Mouse (Mus musculus) kidney, adult 2 months (tissue): ENCODE measurements around the gene Rcn3. TPM values are rescaled to one million over a fixed set of nuclear protein-coding genes. Genes with fewer than 3 reads are reported as not detected.
"Not testable (repeated sequence)": the region's sequence is repeated elsewhere in the genome, so short reads cannot be mapped to it uniquely, and the experiment has no call there.

Source experiments
- DNase-seq: peaks from one replicate; pipeline ENCODE4 v3.0.0; 2021
- H3K27ac ChIP-seq: fragments of 200-500 bp; 2 replicates; pipeline ENCODE4 v1.5.1; 2012; ENCODE audit warnings: low read depth, low read length, control low read depth, inconsistent platforms; ENCODE audit not compliant: insufficient read depth
- H3K27me3 ChIP-seq: fragments of 200-500 bp; replicated peaks from 2 replicates; pipeline ENCODE4 v1.6.1; 2012; ENCODE audit warnings: mild to moderate bottlenecking, moderate library complexity, low read length, inconsistent platforms; ENCODE audit not compliant: control insufficient read depth, insufficient read depth
- H3K36me3 ChIP-seq: fragments of 200-500 bp; 2 replicates; pipeline ENCODE4 v1.6.1; 2012; ENCODE audit warnings: mild to moderate bottlenecking, moderate library complexity, low read length, inconsistent platforms; ENCODE audit not compliant: control insufficient read depth, insufficient read depth
- H3K4me1 ChIP-seq: fragments of 200-500 bp; 2 replicates; pipeline ENCODE4 v1.6.1; 2011; ENCODE audit warnings: low read length; ENCODE audit not compliant: control insufficient read depth, insufficient read depth
- H3K4me3 ChIP-seq: fragments of 200-500 bp; 2 replicates; pipeline ENCODE4 v1.5.1; 2011; ENCODE audit warnings: mild to moderate bottlenecking, low read depth, low read length, control low read depth; ENCODE audit not compliant: insufficient read depth
- CTCF ChIP-seq: fragments of 200-500 bp; conservative IDR thresholded peaks from 2 replicates; pipeline ENCODE4 v1.5.1; 2011; ENCODE audit warnings: low read depth, mild to moderate bottlenecking, control low read depth, low read length, moderate library complexity, mixed read lengths; ENCODE audit not compliant: insufficient read depth, insufficient read length
- POLR2A ChIP-seq: fragments of 200-500 bp; IDR thresholded peaks from one replicate; pipeline ENCODE4 v1.6.1; 2011; ENCODE audit warnings: low read depth, low read length, control low read depth
- WGBS: fragments of 180-500 bp; shearing (Covaris S2); methylation state at CpG from one replicate; pipeline ENCODE4 v1.1.7; 2018; 5-methylcytosine and 5-hydroxymethylcytosine counted together
- polyA plus RNA-seq: library from polyadenylated mRNA; depleted of rRNA; stranded (reverse); fragments of >200 nt; gene quantifications from 2 replicates; pipeline ENCODE4 v1.2.3, GENCODE M21; 2012

Rcn3 gene
- polyA plus RNA-seq, 1 experiment = 67.0 TPM

DNA sequence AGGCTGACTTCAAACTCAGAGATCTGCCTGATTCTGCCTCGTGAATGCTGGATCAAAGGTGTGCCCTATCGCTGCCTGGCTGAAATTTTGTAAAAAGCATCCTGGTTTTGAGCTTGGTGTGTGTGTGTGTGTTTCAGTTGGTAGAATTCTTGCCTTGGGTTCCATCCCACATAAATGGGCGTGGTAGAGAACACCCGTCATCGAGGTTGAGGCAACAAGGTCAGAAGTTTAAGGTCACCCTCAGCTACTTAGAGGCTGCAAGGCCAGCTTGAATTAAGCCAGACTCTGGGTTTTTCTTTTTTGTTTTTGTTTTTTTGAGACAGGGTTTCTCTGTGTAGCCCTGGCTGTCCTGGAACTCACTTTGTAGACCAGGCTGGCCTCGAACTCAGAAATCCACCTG, 26.3 kb upstream of the Rcn3 start:
- H3K27ac ChIP-seq = no peak overlapping the region
- WGBS = 82% methylated on average over 6 of the region's 6 CpGs
- H3K4me1 ChIP-seq = peaks cover 7% of the 10 kb centered on the region
- H3K4me3 ChIP-seq = no peak overlapping the region
- TF ChIP-seq POLR2A (no peak), CTCF (no peak)
- H3K27me3 ChIP-seq = no peaks in the 10 kb centered on the region
- no peak for DNase-seq
- peaks cover 2% of the 10 kb centered on the region; the same call in 1 of the 2 replicates for H3K36me3 ChIP-seq

DNA sequence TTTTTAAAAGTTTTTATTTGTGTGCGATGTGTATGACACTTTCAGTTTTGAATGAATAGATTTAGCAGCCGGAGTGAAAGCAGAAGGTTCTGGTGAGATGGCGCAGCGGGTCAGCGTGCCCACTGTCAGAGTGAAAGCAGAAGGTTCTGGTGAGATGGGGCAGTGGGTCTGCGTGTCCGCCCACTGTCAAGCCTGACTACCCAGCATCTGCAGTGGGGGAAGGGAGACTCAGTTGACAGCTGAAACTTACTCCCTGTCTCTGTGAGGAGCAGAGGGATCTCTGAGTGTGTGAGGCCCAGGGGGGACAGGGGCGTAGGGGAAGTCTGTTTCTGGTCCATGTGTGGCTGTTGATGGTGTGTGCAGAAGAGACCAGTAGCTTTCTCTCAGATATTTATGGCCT, 25.5 kb upstream of the Rcn3 start:
- Histone ChIP-seq H3K36me3 (peaks cover under 1% of the 10 kb centered on the region; the same call in 1 of the 2 replicates), H3K4me1 (no peaks in the 10 kb centered on the region), H3K27me3 (no peaks in the 10 kb centered on the region), H3K4me3 (no peak overlapping the region), H3K27ac (no peak overlapping the region)
- WGBS = 73% methylated on average over 8 of the region's 8 CpGs
- DNase-seq = no peak
- no peak for TF ChIP-seq POLR2A
- no peak for TF ChIP-seq CTCF

DNA sequence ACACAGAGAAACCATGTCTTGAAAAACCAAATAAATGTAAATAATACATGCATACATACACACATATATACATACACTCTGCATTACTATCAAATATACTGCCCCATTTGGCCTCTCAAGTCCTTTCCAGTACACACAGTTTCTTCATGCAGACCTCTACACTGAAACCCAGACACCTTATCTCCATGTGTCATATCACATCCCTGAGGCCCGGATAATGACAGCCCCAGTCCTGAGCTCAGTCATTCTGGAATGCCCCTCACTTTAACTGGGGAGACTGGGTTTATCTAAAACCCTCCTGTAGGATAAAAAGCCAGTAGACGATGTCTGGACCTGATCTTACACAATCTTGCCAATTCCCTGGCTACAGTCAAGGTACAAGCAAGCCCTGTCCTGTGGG, 21.5 kb upstream of the Rcn3 start:
- Histone ChIP-seq H3K36me3 (no peaks in the 10 kb centered on the region), H3K27me3 (no peaks in the 10 kb centered on the region), H3K27ac (no peak overlapping the region), H3K4me1 (no peaks in the 10 kb centered on the region), H3K4me3 (no peak overlapping the region)
- 88% methylated on average over 2 of the region's 2 CpGs for WGBS
- no peak for DNase-seq
- TF ChIP-seq POLR2A = no peak
- no peak for TF ChIP-seq CTCF

DNA sequence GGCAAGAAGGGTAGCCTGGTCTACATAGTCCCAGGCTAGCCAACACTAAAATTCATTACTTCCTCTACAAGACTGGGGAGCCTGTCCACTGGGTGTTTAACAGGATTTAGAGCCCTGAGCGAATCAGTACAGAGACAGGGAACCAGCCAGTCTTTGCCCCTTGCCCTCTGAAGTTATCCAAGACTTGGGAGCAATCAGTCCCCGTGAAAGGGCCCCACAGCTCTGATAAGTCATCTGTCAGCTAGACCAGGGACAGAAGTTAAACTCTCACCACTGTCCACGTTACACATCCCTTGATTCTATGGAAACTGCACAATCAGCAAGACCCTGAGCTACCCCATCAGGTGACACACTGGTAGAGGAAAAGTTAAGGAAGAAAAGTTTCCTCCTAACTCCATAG, 20.5 kb upstream of the Rcn3 start:
- Histone ChIP-seq H3K27me3 (no peaks in the 10 kb centered on the region), H3K4me3 (no peak overlapping the region), H3K27ac (no peak overlapping the region), H3K36me3 (no peaks in the 10 kb centered on the region), H3K4me1 (no peaks in the 10 kb centered on the region)
- DNase-seq = no peak
- 44% methylated on average over 3 of the region's 3 CpGs for WGBS
- TF ChIP-seq CTCF (no peak), POLR2A (no peak)

DNA sequence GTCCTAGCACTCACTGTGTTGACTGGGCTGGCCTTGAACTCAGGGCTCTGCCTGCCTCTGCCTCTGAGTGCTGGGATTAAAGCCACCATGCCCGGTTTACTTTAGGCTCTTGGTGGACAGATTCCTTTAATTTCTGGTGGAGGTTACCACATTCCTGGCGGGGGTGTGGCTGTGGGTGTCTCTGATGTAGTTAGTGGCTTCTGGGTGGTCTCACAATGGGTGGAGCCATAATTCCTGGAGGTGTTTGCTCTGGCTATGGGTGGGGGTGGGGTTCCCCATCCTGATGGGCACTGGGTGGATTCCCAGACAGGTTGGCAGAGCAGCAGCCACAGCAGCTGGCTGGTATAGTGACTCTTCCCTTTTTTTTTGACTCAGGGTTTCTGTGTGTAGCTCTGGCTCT, 19.9 kb upstream of the Rcn3 start:
- TF ChIP-seq POLR2A (no peak), CTCF (no peak)
- Histone ChIP-seq H3K4me3 (no peak overlapping the region), H3K4me1 (no peaks in the 10 kb centered on the region), H3K27ac (no peak overlapping the region), H3K36me3 (no peaks in the 10 kb centered on the region), H3K27me3 (no peaks in the 10 kb centered on the region)
- 72% methylated on average over 2 of the region's 2 CpGs for WGBS
- DNase-seq = no peak

DNA sequence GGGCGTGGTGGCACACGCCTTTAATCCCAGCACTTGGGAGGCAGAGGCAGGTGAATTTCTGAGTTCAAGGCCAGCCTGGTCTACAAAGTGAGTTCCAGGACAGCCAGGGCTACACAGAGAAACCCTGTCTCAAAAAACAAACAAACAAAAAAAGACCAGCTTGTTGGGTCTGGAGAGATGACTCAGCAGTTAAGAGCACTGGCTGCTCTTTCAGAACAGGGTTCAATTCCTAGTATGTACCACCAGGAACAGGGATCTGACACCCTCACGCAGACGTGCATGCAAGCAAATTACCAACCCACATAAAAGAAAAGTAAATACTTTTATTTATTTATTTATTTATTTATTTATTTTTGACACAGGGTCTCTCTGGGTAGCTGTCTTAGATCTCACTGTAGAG, 18.1 kb upstream of the Rcn3 start:
- not testable (repeated sequence) for H3K4me3 ChIP-seq, H3K27me3 ChIP-seq, H3K27ac ChIP-seq, H3K4me1 ChIP-seq, DNase-seq, H3K36me3 ChIP-seq
- 90% methylated on average over 4 of the region's 4 CpGs for WGBS

DNA sequence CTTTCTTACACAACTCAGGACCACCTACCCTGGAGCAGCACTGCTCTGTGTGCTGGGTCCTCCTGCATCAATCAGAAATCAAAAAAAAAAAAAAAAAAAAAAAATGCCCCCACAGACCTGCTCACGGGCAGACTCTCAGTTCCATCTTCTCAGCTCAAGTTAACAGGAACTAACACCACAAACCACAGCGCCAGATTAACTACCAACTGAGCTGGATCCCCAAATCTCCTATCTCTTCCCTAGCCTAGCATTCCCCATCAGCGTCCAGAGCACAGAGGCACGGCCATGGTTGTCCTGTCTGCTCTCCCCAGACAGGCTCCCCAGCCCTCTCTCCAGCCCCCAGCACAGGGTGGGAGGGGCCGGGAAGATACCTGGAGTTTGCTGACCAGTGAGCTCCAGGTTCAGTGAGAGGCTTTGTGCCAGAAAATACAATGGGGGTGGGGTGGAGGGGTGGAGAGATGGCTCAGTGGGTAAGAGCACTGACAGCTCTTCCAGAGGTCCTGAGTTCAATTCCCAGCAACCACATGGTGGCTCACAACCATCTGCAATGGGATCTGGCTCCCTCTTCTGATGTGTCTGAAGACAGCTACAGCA, 15.1 kb upstream of the Rcn3 start:
- DNase-seq = no peak
- no peaks in the 10 kb centered on the region for H3K36me3 ChIP-seq
- no peak for TF ChIP-seq CTCF
- TF ChIP-seq POLR2A = no peak
- H3K27ac ChIP-seq = no peak overlapping the region
- WGBS = 67% methylated on average over 5 of the region's 5 CpGs
- H3K4me1 ChIP-seq = peaks cover 15% of the 10 kb centered on the region; the same call in 1 of the 2 replicates
- no peak overlapping the region for H3K4me3 ChIP-seq
- H3K27me3 ChIP-seq = no peaks in the 10 kb centered on the region

DNA sequence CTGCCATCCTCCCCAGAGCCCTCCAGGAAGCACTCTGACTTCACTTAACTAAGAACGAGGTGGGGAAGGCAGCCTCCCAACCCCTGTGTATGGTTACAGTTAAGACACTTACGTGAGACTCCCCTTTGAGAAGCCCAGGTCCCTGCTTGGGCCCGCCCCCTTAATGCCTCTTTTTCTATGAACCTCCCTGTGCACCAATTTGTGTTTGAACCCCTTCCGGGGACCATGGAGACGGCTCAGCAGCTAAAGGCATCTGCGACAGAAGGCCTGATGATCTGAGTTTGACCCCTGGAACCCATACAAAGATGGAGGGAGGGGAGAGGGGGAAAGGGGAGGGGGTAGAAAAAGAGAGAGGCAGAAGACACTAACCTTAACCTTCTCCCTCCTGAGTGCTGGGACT, 14.4 kb upstream of the Rcn3 start:
- no peak overlapping the region for H3K27ac ChIP-seq
- H3K27me3 ChIP-seq = no peaks in the 10 kb centered on the region
- no peaks in the 10 kb centered on the region for H3K36me3 ChIP-seq
- no peak for DNase-seq
- TF ChIP-seq CTCF (no peak), POLR2A (no peak)
- WGBS = 89% methylated on average over 6 of the region's 6 CpGs
- H3K4me1 ChIP-seq = peaks cover 20% of the 10 kb centered on the region
- no peak overlapping the region for H3K4me3 ChIP-seq
